Mouse (Mus musculus) lung, embryonic 16.5 days (tissue): ENCODE data around the gene Cd2ap. TPM values are rescaled to one million over a fixed set of nuclear protein-coding genes. Genes with fewer than 3 reads are reported as not detected.
A peak's percentile ranks its signal among the peaks of the same experiment; 100 is the strongest.
"Not testable (repeated sequence)": the region's sequence is repeated elsewhere in the genome, so short reads cannot be mapped to it uniquely, and the experiment has no call there.

ENCODE experiments used
- ATAC-seq: fragments of 200-750 bp; cut with Nextera tagmentation; 2 replicates; pipeline ENCODE4 v1.8.0; 2017; ENCODE audit warnings: low read depth, mild to moderate bottlenecking, moderate library complexity
- H3K27ac ChIP-seq: fragments of 300-500 bp; sonication (generic); 2 replicates; pipeline ENCODE4 v1.5.1; 2014; ENCODE audit warnings: mild to moderate bottlenecking, control low read depth, low read length
- H3K27me3 ChIP-seq: fragments of 300-500 bp; sonication (generic); 2 replicates; pipeline ENCODE4 v1.6.1; 2014; ENCODE audit warnings: low read depth, low read length, mixed read lengths; ENCODE audit not compliant: control insufficient read depth, insufficient read depth
- H3K36me3 ChIP-seq: fragments of 300-500 bp; sonication (generic); 2 replicates; pipeline ENCODE4 v1.6.1; 2014; ENCODE audit warnings: low read length; ENCODE audit not compliant: control insufficient read depth, insufficient read depth
- H3K4me1 ChIP-seq: fragments of 300-500 bp; sonication (generic); replicated peaks from 2 replicates; pipeline ENCODE4 v1.6.1; 2014; ENCODE audit warnings: low read length, mixed read lengths; ENCODE audit not compliant: control insufficient read depth, insufficient read depth
- H3K4me2 ChIP-seq: fragments of 300-500 bp; sonication (generic); 2 replicates; pipeline ENCODE4 v1.6.1; 2014; ENCODE audit warnings: low read depth, low read length, control low read depth
- H3K4me3 ChIP-seq: fragments of 300-500 bp; sonication (generic); 2 replicates; pipeline ENCODE4 v1.5.1; 2014; ENCODE audit warnings: mild to moderate bottlenecking, low read length, control low read depth
- H3K9ac ChIP-seq: fragments of 300-500 bp; sonication (generic); 2 replicates; pipeline ENCODE4 v1.6.1; 2014; ENCODE audit warnings: low read length, control low read depth
- H3K9me3 ChIP-seq: fragments of 300-500 bp; sonication (generic); 2 replicates; pipeline ENCODE4 v1.6.1; 2016; ENCODE audit warnings: low read length; ENCODE audit not compliant: control insufficient read depth
- WGBS: fragments of 180-500 bp; shearing (Covaris S2); extraction: QIAGEN DNeasy Blood & Tissue Kit; methylation state at CpG from one replicate; pipeline ENCODE4 v1.1.7; 2014; 5-methylcytosine and 5-hydroxymethylcytosine counted together
- polyA plus RNA-seq: library from polyadenylated mRNA; unstranded; fragments of >200 nt; fragmentation: Nextera tagmentation; extraction: Ambion mirVana; gene quantifications from 2 replicates; pipeline ENCODE4 v1.2.1, GENCODE M21; 2015

Gene Cd2ap
- polyA plus RNA-seq, 1 experiment from 2014 or later, result 24.2 TPM

GRCm38 (mm10) chr17:42906456-42906855, 30.0 kb upstream of the Cd2ap start:
- not testable (repeated sequence) for H3K4me1 ChIP-seq, H3K9ac ChIP-seq, H3K4me2 ChIP-seq, H3K27me3 ChIP-seq, ATAC-seq, H3K27ac ChIP-seq, H3K36me3 ChIP-seq, H3K9me3 ChIP-seq, H3K4me3 ChIP-seq
- WGBS, result 100% methylated on average over 1 of the region's 1 CpGs

- H3K36me3 ChIP-seq, result no peaks in the 10 kb centered on the region
- H3K4me2 ChIP-seq, result no peak overlapping the region
- 83% methylated on average over 6 of the region's 6 CpGs for WGBS
- no peak overlapping the region for H3K27ac ChIP-seq
- H3K9me3 ChIP-seq, result no peaks in the 10 kb centered on the region
- H3K4me1 ChIP-seq, result 0 out of 2 replicates have a peak, but pooled peaks cover 4% of the 10 kb centered on the region
- no peaks in the 10 kb centered on the region for H3K27me3 ChIP-seq
- no peak overlapping the region for H3K4me3 ChIP-seq
- H3K9ac ChIP-seq, result no peak overlapping the region
- no peak for ATAC-seq
Observed at GRCm38 (mm10) chr17:42905919-42906318, 29.5 kb upstream of the Cd2ap start.

- no peak for ATAC-seq
- Histone ChIP-seq H3K9ac (no peak overlapping the region), H3K4me2 (no peak overlapping the region), H3K36me3 (no peaks in the 10 kb centered on the region), H3K4me3 (no peak overlapping the region), H3K9me3 (peaks cover 7% of the 10 kb centered on the region), H3K27ac (no peak overlapping the region), H3K4me1 (no peaks in the 10 kb centered on the region), H3K27me3 (no peaks in the 10 kb centered on the region)
- WGBS, result 44% methylated on average over 2 of the region's 2 CpGs
Observed at GRCm38 (mm10) chr17:42900795-42901194, 24.3 kb upstream of the Cd2ap start.

GRCm38 (mm10) chr17:42887282-42887707, 10.8 kb upstream of the Cd2ap start:
- no peaks in the 10 kb centered on the region for H3K27me3 ChIP-seq
- 80% methylated on average over 4 of the region's 4 CpGs for WGBS
- H3K4me2 ChIP-seq, result no peak overlapping the region
- no peak for ATAC-seq
- H3K36me3 ChIP-seq, result no peaks in the 10 kb centered on the region
- H3K9me3 ChIP-seq, result no peaks in the 10 kb centered on the region
- H3K4me3 ChIP-seq, result no peak overlapping the region
- peaks cover 15% of the 10 kb centered on the region for H3K4me1 ChIP-seq
- H3K27ac ChIP-seq, result no peak overlapping the region
- H3K9ac ChIP-seq, result no peak overlapping the region

GRCm38 (mm10) chr17:42885091-42885501, 8.6 kb upstream of the Cd2ap start:
- H3K36me3 ChIP-seq, result no peaks in the 10 kb centered on the region
- H3K9ac ChIP-seq, result no peak overlapping the region
- 30% methylated on average over 7 of the region's 7 CpGs for WGBS
- H3K27me3 ChIP-seq, result no peaks in the 10 kb centered on the region
- peaks cover 15% of the 10 kb centered on the region for H3K4me1 ChIP-seq
- peak overlapping the region; percentile 2; the same call in 1 of the 2 replicates for H3K4me3 ChIP-seq
- peak; percentile 79 for ATAC-seq
- peak overlapping the region; percentile 72 for H3K27ac ChIP-seq
- no peaks in the 10 kb centered on the region for H3K9me3 ChIP-seq
- H3K4me2 ChIP-seq, result peak overlapping the region; percentile 45

GRCm38 (mm10) chr17:42884382-42884781, 7.9 kb upstream of the Cd2ap start:
- WGBS, result 16% methylated on average over 4 of the region's 4 CpGs
- ATAC-seq, result no peak
- peaks cover 15% of the 10 kb centered on the region for H3K4me1 ChIP-seq
- no peaks in the 10 kb centered on the region for H3K27me3 ChIP-seq
- peak overlapping the region; percentile 72 for H3K27ac ChIP-seq
- no peaks in the 10 kb centered on the region for H3K9me3 ChIP-seq
- no peak overlapping the region for H3K4me3 ChIP-seq
- H3K9ac ChIP-seq, result no peak overlapping the region
- H3K36me3 ChIP-seq, result no peaks in the 10 kb centered on the region
- H3K4me2 ChIP-seq, result peak overlapping the region; percentile 45; the same call in 1 of the 2 replicates

GRCm38 (mm10) chr17:42883769-42884168, 7.3 kb upstream of the Cd2ap start:
- H3K36me3 ChIP-seq, result no peaks in the 10 kb centered on the region

GRCm38 (mm10) chr17:42883315-42883714, 6.8 kb upstream of the Cd2ap start:
- WGBS, result 29% methylated on average over 9 of the region's 9 CpGs
- H3K27ac ChIP-seq, result no peak overlapping the region
- H3K4me2 ChIP-seq, result no peak overlapping the region
- peak; percentile 43 for ATAC-seq
- no peaks in the 10 kb centered on the region for H3K27me3 ChIP-seq
- no peaks in the 10 kb centered on the region for H3K36me3 ChIP-seq
- peaks cover 15% of the 10 kb centered on the region for H3K4me1 ChIP-seq
- H3K9ac ChIP-seq, result no peak overlapping the region
- H3K9me3 ChIP-seq, result no peaks in the 10 kb centered on the region
- no peak overlapping the region for H3K4me3 ChIP-seq

More at GRCm38 (mm10) chr17:42883769-42884168, 7.3 kb upstream of the Cd2ap start:
- Histone ChIP-seq H3K4me1 (peaks cover 15% of the 10 kb centered on the region), H3K9me3 (no peaks in the 10 kb centered on the region), H3K27ac (no peak overlapping the region), H3K9ac (no peak overlapping the region), H3K27me3 (no peaks in the 10 kb centered on the region), H3K4me3 (no peak overlapping the region), H3K4me2 (no peak overlapping the region)
- 77% methylated on average over 8 of the region's 8 CpGs for WGBS
- peak; percentile 19; the same call in 1 of the 2 replicates for ATAC-seq

GRCm38 (mm10) chr17:42882873-42883272, 6.4 kb upstream of the Cd2ap start:
- H3K9ac ChIP-seq, result no peak overlapping the region
- no peaks in the 10 kb centered on the region for H3K27me3 ChIP-seq
- no peak overlapping the region for H3K4me3 ChIP-seq
- no peak for ATAC-seq
- H3K4me1 ChIP-seq, result peaks cover 15% of the 10 kb centered on the region
- no peak overlapping the region for H3K27ac ChIP-seq
- H3K36me3 ChIP-seq, result no peaks in the 10 kb centered on the region
- H3K4me2 ChIP-seq, result no peak overlapping the region
- no peaks in the 10 kb centered on the region for H3K9me3 ChIP-seq
- WGBS, result 84% methylated on average over 1 of the region's 1 CpGs
